Mouse (Mus musculus): ENCODE results near the gene Izumo3. TPM values are rescaled to one million over a fixed set of nuclear protein-coding genes. Genes with fewer than 3 reads are reported as not detected.

Izumo3 gene
- not detected for total RNA-seq (2023)

GRCm38 (mm10) chr4:92147134-92147533 lies at the start of gene Izumo3:
Gene Izumo3, minus strand, starts transcription at chr4:92147234.

GRCm38 (mm10) chr4:92191649-92192048 lies 44.6 kb upstream of the Izumo3 start, which contains the start of gene Gm12666:
Gene Gm12666, minus strand, starts transcription at chr4:92191749.

Other genes starting within 250 kb of the Izumo3 start
- 1 to 10 TPM; 2.0 to 2.5 TPM for gene Gm12666, start 44.5 kb upstream of the Izumo3 start, total RNA-seq (2023)

All from monocyte, adult 59 days (primary cell).